Mouse (Mus musculus) embryonic fibroblast, embryonic 13.5 days (primary cell): ENCODE measurements at regions not wholly inside any gene's neighbourhood (a gene's known extent, or its start where the extent isn't known, plus 50 kb on each side); places are given as distances from the start of the nearest gene placed in this dataset.
A peak's percentile ranks its signal among the peaks of the same experiment; 100 is the strongest.

Source experiments
- H3K27ac ChIP-seq: 2 replicates; pipeline ENCODE4 v1.5.1; 2012; ENCODE audit warnings: low read length, control low read depth, inconsistent platforms; ENCODE audit not compliant: insufficient read depth
- H3K4me1 ChIP-seq: 2 replicates; pipeline ENCODE4 v1.6.1; 2011; ENCODE audit warnings: low read length; ENCODE audit not compliant: control insufficient read depth, insufficient read depth
- H3K4me3 ChIP-seq: 2 replicates; pipeline ENCODE4 v1.5.1; 2011; ENCODE audit warnings: mild to moderate bottlenecking, control low read depth, low read length; ENCODE audit not compliant: insufficient read depth
- CTCF ChIP-seq: IDR thresholded peaks from 2 replicates; pipeline ENCODE4 v1.5.1; 2011; ENCODE audit warnings: mild to moderate bottlenecking, control low read depth, low read length, moderate library complexity, borderline replicate concordance; ENCODE audit not compliant: insufficient read depth
- POLR2A ChIP-seq: IDR thresholded peaks from 2 replicates; pipeline ENCODE4 v1.6.1; 2011; ENCODE audit warnings: low read depth, mild to moderate bottlenecking, control low read depth, low read length, moderate library complexity

GRCm38 (mm10) chr16:30786060-30786459 lies 186.5 kb downstream of the Fam43a start:
- H3K27ac ChIP-seq = no peak overlapping the region

GRCm38 (mm10) chr16:30787351-30787750 lies 187.8 kb downstream of the Fam43a start:
- no peaks in the 10 kb centered on the region for H3K4me1 ChIP-seq
- H3K4me3 ChIP-seq = no peak overlapping the region
- no peak for TF ChIP-seq POLR2A
- TF ChIP-seq CTCF = no peak
- H3K27ac ChIP-seq = no peak overlapping the region

More at GRCm38 (mm10) chr16:30786060-30786459, 186.5 kb downstream of the Fam43a start:
- no peak for TF ChIP-seq POLR2A
- no peak for TF ChIP-seq CTCF
- Histone ChIP-seq H3K4me3 (no peak overlapping the region), H3K4me1 (no peaks in the 10 kb centered on the region)

- Histone ChIP-seq H3K4me3 (no peak overlapping the region), H3K27ac (no peak overlapping the region), H3K4me1 (no peaks in the 10 kb centered on the region)
- TF ChIP-seq POLR2A (no peak), CTCF (no peak)
These were observed 188.8 kb downstream of the Fam43a start for GRCm38 (mm10) chr16:30788321-30788781.

- Histone ChIP-seq H3K4me3 (no peak overlapping the region), H3K27ac (no peak overlapping the region), H3K4me1 (no peaks in the 10 kb centered on the region)
- TF ChIP-seq CTCF = no peak
- TF ChIP-seq POLR2A = no peak
These were observed 189.6 kb downstream of the Fam43a start for GRCm38 (mm10) chr16:30788944-30789781.

DNA sequence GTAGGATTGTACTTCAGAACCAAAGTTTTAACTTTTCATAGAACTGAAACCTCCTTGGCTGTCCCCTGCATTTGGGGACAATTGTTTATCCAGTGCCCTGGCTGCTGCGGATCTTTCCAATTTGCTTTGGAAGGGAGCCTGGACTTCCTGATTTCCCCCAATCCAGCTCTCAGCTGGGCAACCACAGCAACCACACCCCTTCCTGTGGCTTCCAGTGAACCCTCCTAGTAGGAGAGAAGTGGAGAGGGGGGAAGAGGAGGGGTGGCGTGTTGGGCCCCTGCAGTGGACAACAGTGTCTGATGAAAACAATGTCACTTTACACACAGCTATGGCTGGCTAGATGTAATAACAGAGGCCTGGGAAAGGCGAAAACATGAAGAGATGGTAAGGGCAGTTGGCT lies 190.5 kb downstream of the Fam43a start:
- Histone ChIP-seq H3K4me1 (no peaks in the 10 kb centered on the region), H3K27ac (peak overlapping the region; percentile 36), H3K4me3 (no peak overlapping the region)
- TF ChIP-seq POLR2A (no peak), CTCF (no peak)

GRCm38 (mm10) chr16:30790551-30791001 lies 191.1 kb downstream of the Fam43a start:
- H3K4me1 ChIP-seq = no peaks in the 10 kb centered on the region
- no peak overlapping the region for H3K4me3 ChIP-seq
- H3K27ac ChIP-seq = peak overlapping the region; percentile 36
- 0 out of 2 replicates have a peak, but pooled peaks have one; percentile 32 for TF ChIP-seq POLR2A
- no peak for TF ChIP-seq CTCF

DNA sequence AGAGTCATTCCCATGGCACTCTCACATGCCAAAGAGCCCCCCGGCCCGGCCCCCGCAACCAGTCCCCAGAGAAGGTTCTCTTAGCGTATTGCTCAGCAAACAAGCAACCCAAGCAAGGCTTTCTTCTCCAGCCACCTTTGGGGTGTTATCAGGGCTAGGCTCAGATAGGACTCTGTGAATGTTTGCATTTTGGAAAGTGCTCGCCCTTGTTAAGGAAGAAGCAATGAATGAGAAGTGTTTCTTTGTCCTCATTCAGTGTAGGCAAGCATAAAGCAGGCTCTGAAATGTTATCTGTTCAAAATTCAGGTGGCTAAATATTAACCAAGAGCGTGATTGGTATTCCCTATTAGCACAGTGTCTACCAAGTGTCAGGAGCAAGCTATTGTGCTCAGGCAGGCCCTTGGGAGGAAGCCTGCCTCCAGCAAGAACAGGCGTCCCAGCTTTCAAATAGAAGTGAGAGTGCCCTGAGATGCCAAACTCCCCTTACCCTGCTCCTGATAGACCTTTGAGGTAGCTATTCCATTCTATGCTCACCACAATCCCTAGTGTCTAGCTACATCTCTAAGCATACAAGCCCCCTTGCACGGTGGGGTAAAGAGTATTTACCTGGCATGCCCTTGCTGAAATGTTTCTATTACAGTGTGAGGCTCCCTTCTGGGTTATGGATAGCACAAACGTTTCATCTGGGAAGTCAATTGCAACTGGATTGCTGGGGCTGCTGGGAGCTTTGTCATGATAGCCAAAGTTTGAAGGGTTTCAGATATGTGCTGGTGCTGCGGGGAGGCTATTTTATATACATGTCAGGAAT lies 191.7 kb downstream of the Fam43a start:
- TF ChIP-seq CTCF (no peak), POLR2A (no peak)
- Histone ChIP-seq H3K4me1 (peaks cover 5% of the 10 kb centered on the region), H3K27ac (no peak overlapping the region)

DNA sequence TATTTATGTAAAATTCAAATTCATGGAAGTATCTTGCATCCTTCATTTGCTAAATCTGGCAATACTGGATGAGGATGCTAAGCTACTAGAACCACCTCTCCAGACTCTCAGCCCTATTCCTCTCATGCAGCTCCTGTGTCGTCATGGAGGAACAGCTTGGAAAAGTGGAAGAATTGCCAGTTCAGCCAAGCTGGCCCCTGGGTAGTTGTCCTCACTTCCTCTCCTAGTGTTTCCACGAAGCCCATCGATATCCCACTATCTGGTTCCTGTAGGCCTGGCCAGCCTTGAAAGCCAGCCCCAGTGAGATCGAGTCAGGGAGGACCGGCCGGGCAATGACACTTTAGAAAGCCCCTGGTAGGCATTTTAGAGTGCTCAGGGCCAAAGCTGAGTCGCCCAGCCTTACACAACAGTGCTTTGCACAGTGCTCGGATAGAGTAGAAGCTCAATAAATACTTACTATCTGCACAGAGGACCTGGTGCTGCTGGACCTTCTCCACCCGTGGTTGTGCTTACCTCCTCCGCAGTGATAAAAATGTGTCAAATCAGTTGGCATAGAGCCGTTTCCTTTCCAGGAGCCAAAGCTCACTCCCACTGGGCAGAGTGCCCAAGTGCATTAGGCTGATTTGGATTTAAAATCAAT lies 193.3 kb downstream of the Fam43a start:
- H3K4me1 ChIP-seq = peaks cover 7% of the 10 kb centered on the region
- H3K27ac ChIP-seq = no peak overlapping the region
- TF ChIP-seq POLR2A = no peak
- TF ChIP-seq CTCF = no peak
- H3K4me3 ChIP-seq = no peak overlapping the region

More for the DNA sequence above, 191.7 kb downstream of the Fam43a start:
- H3K4me3 ChIP-seq = no peak overlapping the region

GRCm38 (mm10) chr16:30793378-30793753 lies 193.8 kb downstream of the Fam43a start:
- Histone ChIP-seq H3K4me3 (no peak overlapping the region), H3K27ac (no peak overlapping the region), H3K4me1 (peaks cover 7% of the 10 kb centered on the region)
- TF ChIP-seq CTCF (no peak), POLR2A (no peak)

GRCm38 (mm10) chr16:30793856-30794255 lies 194.3 kb downstream of the Fam43a start:
- peaks cover 7% of the 10 kb centered on the region for H3K4me1 ChIP-seq
- no peak overlapping the region for H3K4me3 ChIP-seq
- no peak overlapping the region for H3K27ac ChIP-seq
- TF ChIP-seq CTCF = no peak
- TF ChIP-seq POLR2A = no peak
